Mouse (Mus musculus) megakaryocyte progenitor cell, adult 5-6 weeks (primary cell): ENCODE data around the gene Clic1. TPM values are rescaled to one million over a fixed set of nuclear protein-coding genes. Genes with fewer than 3 reads are reported as not detected.
"Not testable (repeated sequence)": the region's sequence is repeated elsewhere in the genome, so short reads cannot be mapped to it uniquely, and the experiment has no call there.

Experiments used
- ATAC-seq: replicated peaks from 2 replicates; pipeline ENCODE4 v1.8.0; 2016; ENCODE audit warnings: mild to moderate bottlenecking, moderate TSS enrichment, inconsistent platforms; ENCODE audit not compliant: poor library complexity
- total RNA-seq, 2 experiments: library from RNA; stranded (forward) in 1 of 2; stranded (reverse) in 1 of 2; fragments of 157-497, 149-512 nt in 1 of 2; fragments of 200-1000 nt in 1 of 2; gene quantifications; 2 replicates each; pipeline versions ENCODE4 v1.2.3 to v1.2.4; 2015 to 2017

Gene Clic1
- total RNA-seq (2015): 209 and 248 TPM in 2 replicates
- total RNA-seq (2017): 225 and 254 TPM in 2 replicates

- peak; percentile 18 for ATAC-seq
These were observed at the start of gene Clic1 for GRCm38 (mm10) chr17:35049561-35050016. Clic1 (plus strand) TSS chr17:35049966.

- peak; percentile 61 for ATAC-seq
These were observed 48.9 kb upstream of the Clic1 start, which contains the start of gene Vars for GRCm38 (mm10) chr17:35000717-35001451. Vars (plus strand) TSS chr17:35000987.

- ATAC-seq: peak; percentile 37; the same call in 1 of the 2 replicates
These were observed 48.2 kb upstream of the Clic1 start for GRCm38 (mm10) chr17:35001452-35002152.

GRCm38 (mm10) chr17:35002153-35002865, 47.5 kb upstream of the Clic1 start:
- peak; percentile 42 for ATAC-seq

GRCm38 (mm10) chr17:35003022-35003838, 46.5 kb upstream of the Clic1 start:
- no peak for ATAC-seq

- ATAC-seq: no peak
These were observed 45.6 kb upstream of the Clic1 start for GRCm38 (mm10) chr17:35004075-35004717.

- ATAC-seq: no peak
These were observed 44.6 kb upstream of the Clic1 start for GRCm38 (mm10) chr17:35005158-35005557.

GRCm38 (mm10) chr17:35005902-35006301, 43.9 kb upstream of the Clic1 start:
- ATAC-seq: not testable (repeated sequence)

GRCm38 (mm10) chr17:35007387-35007991, 42.3 kb upstream of the Clic1 start:
- ATAC-seq: 0 out of 2 replicates have a peak, but pooled peaks have one; percentile 42

GRCm38 (mm10) chr17:35009586-35009985, 40.2 kb upstream of the Clic1 start:
- no peak for ATAC-seq

GRCm38 (mm10) chr17:35011440-35011839, 38.3 kb upstream of the Clic1 start:
- ATAC-seq: no peak

- no peak for ATAC-seq
These were observed 37.3 kb upstream of the Clic1 start for GRCm38 (mm10) chr17:35012430-35012829.

- no peak for ATAC-seq
These were observed 36.5 kb upstream of the Clic1 start for GRCm38 (mm10) chr17:35013221-35013620.

GRCm38 (mm10) chr17:35015296-35015695, 34.5 kb upstream of the Clic1 start:
- ATAC-seq: no peak

GRCm38 (mm10) chr17:35016376-35016775, 33.4 kb upstream of the Clic1 start, which contains the start of gene Vwa7:
Vwa7 (plus strand) TSS chr17:35016579.
- ATAC-seq: peak; percentile 49

- no peak for ATAC-seq
These were observed 32.7 kb upstream of the Clic1 start for GRCm38 (mm10) chr17:35016791-35017705.

GRCm38 (mm10) chr17:35017706-35018030, 32.1 kb upstream of the Clic1 start:
- no peak for ATAC-seq

- ATAC-seq: no peak
These were observed 31.6 kb upstream of the Clic1 start for GRCm38 (mm10) chr17:35018171-35018570.
